Mouse (Mus musculus) bone marrow macrophage, adult 2 months (primary cell): ENCODE results near the gene Zmynd8. TPM values are rescaled to one million over a fixed set of nuclear protein-coding genes. Genes with fewer than 3 reads are reported as not detected.
A peak's percentile ranks its signal among the peaks of the same experiment; 100 is the strongest.

ENCODE experiments used
- H3K27ac ChIP-seq: 2 replicates; pipeline ENCODE4 v1.5.1; 2012; ENCODE audit warnings: low read depth, low read length; ENCODE audit not compliant: insufficient read depth
- H3K4me1 ChIP-seq: 2 replicates; pipeline ENCODE4 v1.6.1; 2012; ENCODE audit warnings: low read length; ENCODE audit not compliant: control insufficient read depth, insufficient read depth
- H3K4me3 ChIP-seq: 2 replicates; pipeline ENCODE4 v1.5.1; 2012; ENCODE audit warnings: mild to moderate bottlenecking, low read length, moderate library complexity; ENCODE audit not compliant: insufficient read depth
- CTCF ChIP-seq: IDR thresholded peaks from 2 replicates; pipeline ENCODE4 v1.5.1; 2012; ENCODE audit warnings: low read depth, mild to moderate bottlenecking, low read length, moderate library complexity
- POLR2A ChIP-seq: IDR thresholded peaks from 2 replicates; pipeline ENCODE4 v1.6.1; 2012; ENCODE audit warnings: mild to moderate bottlenecking, low read depth, low read length, borderline replicate concordance
- polyA plus RNA-seq: library from polyadenylated mRNA; stranded (reverse); fragments of >200 nt; gene quantifications from 2 replicates; pipeline ENCODE4 v1.2.4, GENCODE M21; 2012; ENCODE audit not compliant: missing spikeins, insufficient read depth, insufficient read length

The Zmynd8 gene
- polyA plus RNA-seq, 1 experiment, result 99.5 TPM

GRCm38 (mm10) chr2:165851811-165852415 is 46.9 kb downstream of the Zmynd8 start:
- H3K27ac ChIP-seq, result peak overlapping the region; percentile 4; the same call in 1 of the 2 replicates
- peaks cover 58% of the 10 kb centered on the region for H3K4me1 ChIP-seq
- no peak for TF ChIP-seq CTCF
- no peak for TF ChIP-seq POLR2A
- no peak overlapping the region for H3K4me3 ChIP-seq

- no peak overlapping the region for H3K27ac ChIP-seq
- TF ChIP-seq CTCF (no peak), POLR2A (no peak)
- H3K4me1 ChIP-seq, result peaks cover 49% of the 10 kb centered on the region
- no peak overlapping the region for H3K4me3 ChIP-seq
Observed at GRCm38 (mm10) chr2:165850826-165851225, 48.0 kb downstream of the Zmynd8 start.

- Histone ChIP-seq H3K4me3 (no peak overlapping the region), H3K4me1 (peaks cover 32% of the 10 kb centered on the region), H3K27ac (no peak overlapping the region)
- TF ChIP-seq POLR2A (no peak), CTCF (no peak)
Observed at GRCm38 (mm10) chr2:165849129-165849528, 49.7 kb downstream of the Zmynd8 start.

GRCm38 (mm10) chr2:165846787-165847186 is 52.0 kb downstream of the Zmynd8 start:
- no peak for TF ChIP-seq POLR2A
- no peak for TF ChIP-seq CTCF
- Histone ChIP-seq H3K4me3 (no peak overlapping the region), H3K27ac (no peak overlapping the region), H3K4me1 (peaks cover 11% of the 10 kb centered on the region)

GRCm38 (mm10) chr2:165845490-165845889 is 53.3 kb downstream of the Zmynd8 start:
- TF ChIP-seq CTCF, result no peak
- H3K4me1 ChIP-seq, result peaks cover 8% of the 10 kb centered on the region
- H3K4me3 ChIP-seq, result no peak overlapping the region
- H3K27ac ChIP-seq, result no peak overlapping the region

GRCm38 (mm10) chr2:165843350-165843749 is 55.5 kb downstream of the Zmynd8 start:
- no peak for TF ChIP-seq CTCF
- TF ChIP-seq POLR2A, result no peak
- no peak overlapping the region for H3K4me3 ChIP-seq
- H3K4me1 ChIP-seq, result peaks cover 3% of the 10 kb centered on the region; the same call in 1 of the 2 replicates
- H3K27ac ChIP-seq, result no peak overlapping the region

- H3K27ac ChIP-seq, result no peak overlapping the region
- TF ChIP-seq CTCF (no peak), POLR2A (no peak)
- peaks cover 3% of the 10 kb centered on the region; the same call in 1 of the 2 replicates for H3K4me1 ChIP-seq
- no peak overlapping the region for H3K4me3 ChIP-seq
Observed at GRCm38 (mm10) chr2:165842241-165842640, 56.6 kb downstream of the Zmynd8 start.

GRCm38 (mm10) chr2:165841805-165842204 is 57.0 kb downstream of the Zmynd8 start:
- Histone ChIP-seq H3K4me3 (no peak overlapping the region), H3K4me1 (no peaks in the 10 kb centered on the region; the same call in 1 of the 2 replicates), H3K27ac (no peak overlapping the region)
- no peak for TF ChIP-seq POLR2A
- no peak for TF ChIP-seq CTCF

- TF ChIP-seq POLR2A (no peak), CTCF (no peak)
- H3K4me3 ChIP-seq, result no peak overlapping the region
- H3K27ac ChIP-seq, result no peak overlapping the region
- H3K4me1 ChIP-seq, result no peaks in the 10 kb centered on the region
Observed at GRCm38 (mm10) chr2:165840852-165841251, 58.0 kb downstream of the Zmynd8 start.

- Histone ChIP-seq H3K27ac (no peak overlapping the region), H3K4me1 (no peaks in the 10 kb centered on the region), H3K4me3 (no peak overlapping the region)
- TF ChIP-seq CTCF (no peak), POLR2A (no peak)
Observed at GRCm38 (mm10) chr2:165839317-165839652, 59.5 kb downstream of the Zmynd8 start.

- H3K4me1 ChIP-seq, result no peaks in the 10 kb centered on the region
- no peak for TF ChIP-seq CTCF
- H3K4me3 ChIP-seq, result no peak overlapping the region
- H3K27ac ChIP-seq, result no peak overlapping the region
Observed at GRCm38 (mm10) chr2:165838606-165839316, 60.1 kb downstream of the Zmynd8 start.
